Comparison of ENCODE assay signal across 7 mouse cellular contexts in the genomic region with DNA sequence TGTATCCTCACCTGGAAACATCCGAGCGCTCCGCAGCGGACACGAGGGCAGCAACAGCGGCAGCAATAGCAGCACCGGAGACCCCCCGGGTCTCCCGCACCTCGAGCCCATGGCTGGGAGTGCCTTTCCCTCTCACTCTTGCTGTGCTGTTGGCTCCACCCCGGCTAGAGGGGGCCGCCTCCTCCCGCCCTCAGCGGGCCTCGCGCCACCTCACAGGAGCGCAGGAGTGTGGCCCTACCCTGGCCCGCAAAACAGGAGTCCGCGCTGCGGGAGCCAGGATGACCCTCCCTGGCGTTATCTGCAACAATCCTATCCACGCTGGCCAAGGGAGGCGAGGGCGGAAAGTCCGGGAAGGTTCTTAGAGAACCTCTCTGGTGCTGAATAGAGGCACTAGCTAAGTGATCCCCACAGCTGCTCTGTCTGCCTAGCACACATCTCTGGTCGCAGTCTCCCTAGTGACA. TPM values are rescaled to one million over a fixed set of nuclear protein-coding genes. Genes with fewer than 3 reads are reported as not detected.
DNase-seq lines count a peak whose midpoint lies in the region; ATAC-seq lines count a peak whose summit lies in the region.

Gene Adam33, minus strand, starts transcription at position 411 of the 461 bp plus-strand sequence.

- H3K27me3 ChIP-seq in megakaryocyte, embryonic 14.5 days (replicated peaks), result peaks cover 87% of the 10 kb centered on the region
- peaks cover 30% of the 10 kb centered on the region for H3K27me3 ChIP-seq in embryonic facial prominence, embryonic 13.5 days
- H3K27me3 ChIP-seq in hindbrain, embryonic 12.5 days, result peaks cover 47% of the 10 kb centered on the region

- H3K36me3 ChIP-seq in megakaryocyte, embryonic 14.5 days (replicated peaks; ENCODE audit: low read length), result no peaks in the 10 kb centered on the region
- no peaks in the 10 kb centered on the region for H3K36me3 ChIP-seq in embryonic facial prominence, embryonic 13.5 days
- no peaks in the 10 kb centered on the region for H3K36me3 ChIP-seq in hindbrain, embryonic 12.5 days

- H3K27ac ChIP-seq in embryonic facial prominence, embryonic 13.5 days, result no peak within 1 kb of the TSS
- no peak within 1 kb of the TSS for H3K27ac ChIP-seq in hindbrain, embryonic 12.5 days

- no peak for DNase-seq in right cerebral cortex, postnatal 14 days
- DNase-seq in left cerebral cortex, postnatal 36 days (ENCODE audit: low spot score in 2 of 2), result no peak

- ATAC-seq in megakaryocyte, adult 5-6 weeks (ENCODE audit: poor library complexity, severe bottlenecking), result no peak
- ATAC-seq in embryonic facial prominence, embryonic 13.5 days (ENCODE audit: insufficient number of reproducible peaks, insufficient read depth, low FRiP score, low TSS enrichment, low read depth), result no peak
- 0 out of 2 replicates have a peak, but pooled peaks have one; percentile 13 for ATAC-seq in hindbrain, embryonic 12.5 days (ENCODE audit: low FRiP score)
- ATAC-seq in megakaryocyte progenitor cell, adult 5-6 weeks (replicated peaks; ENCODE audit: poor library complexity), result peak; percentile 68

- H3K9me3 ChIP-seq in megakaryocyte, embryonic 14.5 days, result peaks cover 5% of the 10 kb centered on the region; the same call in 1 of the 2 replicates
- H3K9me3 ChIP-seq in embryonic facial prominence, embryonic 13.5 days, result no peaks in the 10 kb centered on the region
- H3K9me3 ChIP-seq in hindbrain, embryonic 12.5 days (replicated peaks), result no peaks in the 10 kb centered on the region

- WGBS in embryonic facial prominence, embryonic 13.5 days, result 2% methylated on average over 26 of the region's 27 CpGs
- WGBS in hindbrain, embryonic 12.5 days, result 3% methylated on average over 27 of the region's 27 CpGs

- intact Hi-C loops in left cerebral cortex, postnatal 36 days (cut with DNase I), result no loop called here

- H3K9ac ChIP-seq in embryonic facial prominence, embryonic 13.5 days, result peak within 1 kb of the TSS; percentile 61
- peak within 1 kb of the TSS; percentile 35; the same call in 1 of the 2 replicates for H3K9ac ChIP-seq in hindbrain, embryonic 12.5 days

- H3K4me2 ChIP-seq in embryonic facial prominence, embryonic 13.5 days, result peak within 1 kb of the TSS; percentile 63
- H3K4me2 ChIP-seq in hindbrain, embryonic 12.5 days (replicated peaks), result peak within 1 kb of the TSS; percentile 51

- peaks cover 27% of the 10 kb centered on the region for H3K4me1 ChIP-seq in megakaryocyte, embryonic 14.5 days
- peaks cover 49% of the 10 kb centered on the region for H3K4me1 ChIP-seq in embryonic facial prominence, embryonic 13.5 days
- peaks cover 15% of the 10 kb centered on the region for H3K4me1 ChIP-seq in hindbrain, embryonic 12.5 days

- H3K4me3 ChIP-seq in megakaryocyte, embryonic 14.5 days (replicated peaks), result peak within 1 kb of the TSS; percentile 80
- peak within 1 kb of the TSS; percentile 36 for H3K4me3 ChIP-seq in embryonic facial prominence, embryonic 13.5 days
- peak within 1 kb of the TSS; percentile 28 for H3K4me3 ChIP-seq in hindbrain, embryonic 12.5 days

RNA-seq across cellular contexts. Expression of gene Adam33, which starts in this region (rescaled TPM):
- 1.9 and 6.0 TPM in 2 replicates for polyA plus RNA-seq in megakaryocyte, embryonic 14.5 days (2012; ENCODE audit: insufficient read depth, low replicate concordance)
- not detected in 2 replicates for total RNA-seq in megakaryocyte, adult 5-6 weeks (2015)
- 0.12 and 0.18 TPM in 2 replicates for total RNA-seq in megakaryocyte, adult 5-6 weeks (2017)
- 30.0 and 31.9 TPM in 2 replicates for polyA plus RNA-seq in embryonic facial prominence, embryonic 13.5 days (2015; fragmentation: Nextera tagmentation; extraction: Ambion mirVana)
- polyA plus RNA-seq in hindbrain, embryonic 12.5 days (2016; fragmentation: Nextera tagmentation; extraction: Ambion mirVana), result 2.3 and 4.3 TPM in 2 replicates
- total RNA-seq in megakaryocyte progenitor cell, adult 5-6 weeks (2015), result not detected in 2 replicates
- total RNA-seq in megakaryocyte progenitor cell, adult 5-6 weeks (2017), result not detected in 2 replicates
- 1 to 10 TPM; 4.9 to 9.0 TPM for total RNA-seq in left cerebral cortex, postnatal 36 days (2021)

Comparison
In these comparisons a context has a peak if more than half of its experiments do, and no peak if none do; other contexts are left out.
1. RNA of gene Adam33 (total RNA-seq): 4.9 to 9.0 TPM in left cerebral cortex, postnatal 36 days; 0.12 to 0.18 TPM in megakaryocyte, adult 5-6 weeks and not detected in megakaryocyte progenitor cell, adult 5-6 weeks; every median in the first group is over 4 times any median in the second.
2. Peak in ATAC-seq in megakaryocyte progenitor cell, adult 5-6 weeks; RNA of the gene not detected or under 1 TPM.
3. H3K4me3 ChIP-seq: peak in every context shown above with its lines; median percentile 80 in megakaryocyte, embryonic 14.5 days; 36 in embryonic facial prominence, embryonic 13.5 days; 28 in hindbrain, embryonic 12.5 days.